Mouse (Mus musculus): Measurements from ENCODE around the gene Lemd1. TPM values are rescaled to one million over a fixed set of nuclear protein-coding genes. Genes with fewer than 3 reads are reported as not detected.
"Not testable (repeated sequence)": the region's sequence is repeated elsewhere in the genome, so short reads cannot be mapped to it uniquely, and the experiment has no call there.

Gene Lemd1
- polyA plus RNA-seq, 1 experiment: not detected

- Histone ChIP-seq H3K27ac (ENCODE audit: control insufficient read depth, insufficient read depth, low read length) (no peak overlapping the region), H3K4me3 (ENCODE audit: control insufficient read depth, insufficient read depth, low read length) (no peak overlapping the region), H3K36me3 (ENCODE audit: control insufficient read depth, insufficient read depth, low read length) (no peaks in the 10 kb centered on the region), H3K27me3 (ENCODE audit: control insufficient read depth, insufficient read depth, low read length) (no peaks in the 10 kb centered on the region), H3K4me1 (replicated peaks; ENCODE audit: control insufficient read depth, insufficient read depth, low read length) (no peaks in the 10 kb centered on the region)
- TF ChIP-seq CTCF (IDR thresholded peaks at IDR 0.05; ENCODE audit: borderline replicate concordance, control insufficient read depth, extremely low read depth, insufficient read depth, low read length, poor library complexity) (no peak), POLR2A (IDR thresholded peaks at IDR 0.05; ENCODE audit: control insufficient read depth, extremely low read depth, insufficient read depth, low read length, poor library complexity) (no peak)
- WGBS: 100% methylated on average over 3 of the region's 3 CpGs
- no peak for DNase-seq
Measured at GRCm38 (mm10) chr1:132271237-132271636, 80.0 kb downstream of the Lemd1 start.

- no peak overlapping the region for H3K27ac ChIP-seq (ENCODE audit: control insufficient read depth, insufficient read depth, low read length)
- TF ChIP-seq CTCF (IDR thresholded peaks at IDR 0.05; ENCODE audit: borderline replicate concordance, control insufficient read depth, extremely low read depth, insufficient read depth, low read length, poor library complexity) (no peak), POLR2A (IDR thresholded peaks at IDR 0.05; ENCODE audit: control insufficient read depth, extremely low read depth, insufficient read depth, low read length, poor library complexity) (no peak)
- WGBS: 79% methylated on average over 3 of the region's 3 CpGs
- H3K36me3 ChIP-seq (ENCODE audit: control insufficient read depth, insufficient read depth, low read length): no peaks in the 10 kb centered on the region
- no peaks in the 10 kb centered on the region for H3K4me1 ChIP-seq (replicated peaks; ENCODE audit: control insufficient read depth, insufficient read depth, low read length)
- no peak for DNase-seq
- H3K27me3 ChIP-seq (ENCODE audit: control insufficient read depth, insufficient read depth, low read length): no peaks in the 10 kb centered on the region
- H3K4me3 ChIP-seq (ENCODE audit: control insufficient read depth, insufficient read depth, low read length): no peak overlapping the region
Measured at GRCm38 (mm10) chr1:132276694-132277093, 85.5 kb downstream of the Lemd1 start.

DNA sequence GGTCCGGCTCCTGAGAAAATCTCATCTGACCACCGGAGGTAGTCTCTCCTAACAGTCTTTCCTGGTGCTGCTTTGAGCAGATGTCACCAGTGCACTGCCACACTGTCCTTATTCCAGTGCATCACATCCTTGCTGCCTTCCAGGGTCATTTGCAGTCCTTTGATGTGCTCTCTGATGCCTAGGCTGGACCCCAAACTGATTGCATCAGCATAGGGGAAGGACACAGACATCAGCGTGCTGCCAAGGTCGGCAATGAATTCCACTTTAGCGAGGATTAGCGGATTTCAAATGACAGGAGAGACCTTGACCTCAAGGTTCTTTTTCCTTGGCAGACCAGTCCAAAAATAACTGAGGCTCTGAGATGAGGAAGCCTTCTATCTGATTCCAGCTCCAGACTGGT is 85.9 kb downstream of the Lemd1 start:
- H3K4me3 ChIP-seq (ENCODE audit: control insufficient read depth, insufficient read depth, low read length): no peak overlapping the region
- no peak overlapping the region for H3K27ac ChIP-seq (ENCODE audit: control insufficient read depth, insufficient read depth, low read length)
- H3K27me3 ChIP-seq (ENCODE audit: control insufficient read depth, insufficient read depth, low read length): no peaks in the 10 kb centered on the region
- H3K36me3 ChIP-seq (ENCODE audit: control insufficient read depth, insufficient read depth, low read length): no peaks in the 10 kb centered on the region
- no peaks in the 10 kb centered on the region for H3K4me1 ChIP-seq (replicated peaks; ENCODE audit: control insufficient read depth, insufficient read depth, low read length)
- TF ChIP-seq CTCF (IDR thresholded peaks at IDR 0.05; ENCODE audit: borderline replicate concordance, control insufficient read depth, extremely low read depth, insufficient read depth, low read length, poor library complexity) (no peak), POLR2A (IDR thresholded peaks at IDR 0.05; ENCODE audit: control insufficient read depth, extremely low read depth, insufficient read depth, low read length, poor library complexity) (no peak)
- no peak for DNase-seq
- WGBS: 88% methylated on average over 6 of the region's 6 CpGs

DNA sequence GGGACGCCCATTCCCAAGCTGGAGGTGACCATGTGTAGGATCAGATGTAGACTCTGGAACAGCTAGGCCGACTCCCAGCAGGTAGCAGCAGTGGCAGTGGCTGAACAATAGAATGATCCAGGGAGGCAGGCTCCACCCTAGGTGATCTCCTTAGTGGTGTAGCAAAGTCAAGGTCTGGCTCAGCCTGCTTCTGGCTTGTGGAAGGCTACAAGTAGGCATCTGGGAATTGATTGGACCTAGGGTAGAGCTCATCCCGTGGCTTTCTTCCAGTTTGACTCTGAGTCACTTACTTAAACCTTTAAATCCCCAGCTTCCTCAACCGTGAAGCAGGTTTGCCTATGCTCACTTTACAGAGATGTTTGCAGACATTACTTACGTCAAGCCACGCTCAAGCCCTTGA is 89.4 kb downstream of the Lemd1 start:
- WGBS: 92% methylated on average over 6 of the region's 6 CpGs
- H3K4me3 ChIP-seq (ENCODE audit: control insufficient read depth, insufficient read depth, low read length); H3K27ac ChIP-seq (ENCODE audit: control insufficient read depth, insufficient read depth, low read length); H3K4me1 ChIP-seq (replicated peaks; ENCODE audit: control insufficient read depth, insufficient read depth, low read length); H3K36me3 ChIP-seq (ENCODE audit: control insufficient read depth, insufficient read depth, low read length); DNase-seq; H3K27me3 ChIP-seq (ENCODE audit: control insufficient read depth, insufficient read depth, low read length): not testable (repeated sequence)

DNA sequence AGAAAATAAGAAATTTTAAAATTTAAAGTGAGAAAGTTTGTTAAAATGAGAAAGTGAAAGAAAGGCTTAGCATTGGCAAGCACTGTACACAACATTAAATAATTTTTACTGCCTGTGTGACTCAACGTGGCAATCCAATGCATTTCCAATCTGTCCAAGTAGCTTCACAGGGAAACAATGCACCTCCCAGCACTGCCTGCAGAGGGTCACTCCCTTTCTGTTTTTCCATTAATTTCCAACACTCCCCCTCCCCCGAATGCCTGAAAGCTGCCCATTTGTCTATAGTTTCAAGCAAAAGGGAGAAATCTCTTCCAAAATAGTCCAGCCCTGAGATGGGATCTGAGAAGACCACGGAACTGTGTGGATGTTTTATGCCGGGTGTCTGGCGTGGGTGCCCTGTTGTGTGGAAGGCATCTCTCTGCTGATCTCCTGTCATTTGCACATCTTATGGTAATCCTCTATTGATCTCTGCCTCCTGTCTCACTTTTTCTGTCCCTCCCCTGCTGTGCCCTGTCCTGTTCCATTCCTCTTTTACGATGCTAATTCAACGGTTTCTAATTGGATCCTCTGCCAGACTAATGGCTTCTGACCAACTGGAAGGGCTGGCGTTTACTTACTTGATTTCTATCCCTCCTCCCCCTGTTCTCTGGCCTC is 90.4 kb downstream of the Lemd1 start:
- H3K27me3 ChIP-seq (ENCODE audit: control insufficient read depth, insufficient read depth, low read length): no peaks in the 10 kb centered on the region
- no peak for TF ChIP-seq POLR2A (IDR thresholded peaks at IDR 0.05; ENCODE audit: control insufficient read depth, extremely low read depth, insufficient read depth, low read length, poor library complexity)
- TF ChIP-seq CTCF (IDR thresholded peaks at IDR 0.05; ENCODE audit: borderline replicate concordance, control insufficient read depth, extremely low read depth, insufficient read depth, low read length, poor library complexity): no peak
- H3K4me1 ChIP-seq (replicated peaks; ENCODE audit: control insufficient read depth, insufficient read depth, low read length): no peaks in the 10 kb centered on the region
- no peak for DNase-seq
- no peaks in the 10 kb centered on the region for H3K36me3 ChIP-seq (ENCODE audit: control insufficient read depth, insufficient read depth, low read length)
- WGBS: 76% methylated on average over 8 of the region's 8 CpGs
- no peak overlapping the region for H3K27ac ChIP-seq (ENCODE audit: control insufficient read depth, insufficient read depth, low read length)
- no peak overlapping the region for H3K4me3 ChIP-seq (ENCODE audit: control insufficient read depth, insufficient read depth, low read length)

GRCm38 (mm10) chr1:132282177-132282536 is 90.9 kb downstream of the Lemd1 start:
- no peaks in the 10 kb centered on the region for H3K27me3 ChIP-seq (ENCODE audit: control insufficient read depth, insufficient read depth, low read length)

GRCm38 (mm10) chr1:132283018-132283417 is 91.8 kb downstream of the Lemd1 start:
- H3K36me3 ChIP-seq (ENCODE audit: control insufficient read depth, insufficient read depth, low read length): no peaks in the 10 kb centered on the region
- TF ChIP-seq POLR2A (IDR thresholded peaks at IDR 0.05; ENCODE audit: control insufficient read depth, extremely low read depth, insufficient read depth, low read length, poor library complexity) (no peak), CTCF (IDR thresholded peaks at IDR 0.05; ENCODE audit: borderline replicate concordance, control insufficient read depth, extremely low read depth, insufficient read depth, low read length, poor library complexity) (no peak)
- H3K27ac ChIP-seq (ENCODE audit: control insufficient read depth, insufficient read depth, low read length): no peak overlapping the region
- 97% methylated on average over 13 of the region's 13 CpGs for WGBS
- no peaks in the 10 kb centered on the region for H3K27me3 ChIP-seq (ENCODE audit: control insufficient read depth, insufficient read depth, low read length)
- no peak overlapping the region for H3K4me3 ChIP-seq (ENCODE audit: control insufficient read depth, insufficient read depth, low read length)
- DNase-seq: no peak
- H3K4me1 ChIP-seq (replicated peaks; ENCODE audit: control insufficient read depth, insufficient read depth, low read length): no peaks in the 10 kb centered on the region

More at GRCm38 (mm10) chr1:132282177-132282536, 90.9 kb downstream of the Lemd1 start:
- H3K4me3 ChIP-seq (ENCODE audit: control insufficient read depth, insufficient read depth, low read length): no peak overlapping the region
- H3K27ac ChIP-seq (ENCODE audit: control insufficient read depth, insufficient read depth, low read length): no peak overlapping the region
- no peaks in the 10 kb centered on the region for H3K36me3 ChIP-seq (ENCODE audit: control insufficient read depth, insufficient read depth, low read length)
- H3K4me1 ChIP-seq (replicated peaks; ENCODE audit: control insufficient read depth, insufficient read depth, low read length): no peaks in the 10 kb centered on the region
- no peak for DNase-seq
- WGBS: 100% methylated on average over 2 of the region's 2 CpGs
- no peak for TF ChIP-seq CTCF (IDR thresholded peaks at IDR 0.05; ENCODE audit: borderline replicate concordance, control insufficient read depth, extremely low read depth, insufficient read depth, low read length, poor library complexity)
- TF ChIP-seq POLR2A (IDR thresholded peaks at IDR 0.05; ENCODE audit: control insufficient read depth, extremely low read depth, insufficient read depth, low read length, poor library complexity): no peak
